Mouse (Mus musculus) testis, postnatal 10 days (tissue): Measurements from ENCODE around the gene Rab28.

Source experiments
- DNase-seq: peaks from one replicate; pipeline ENCODE4 v3.0.0; 2021; ENCODE audit warnings: low spot score

Gene Rab28

DNA sequence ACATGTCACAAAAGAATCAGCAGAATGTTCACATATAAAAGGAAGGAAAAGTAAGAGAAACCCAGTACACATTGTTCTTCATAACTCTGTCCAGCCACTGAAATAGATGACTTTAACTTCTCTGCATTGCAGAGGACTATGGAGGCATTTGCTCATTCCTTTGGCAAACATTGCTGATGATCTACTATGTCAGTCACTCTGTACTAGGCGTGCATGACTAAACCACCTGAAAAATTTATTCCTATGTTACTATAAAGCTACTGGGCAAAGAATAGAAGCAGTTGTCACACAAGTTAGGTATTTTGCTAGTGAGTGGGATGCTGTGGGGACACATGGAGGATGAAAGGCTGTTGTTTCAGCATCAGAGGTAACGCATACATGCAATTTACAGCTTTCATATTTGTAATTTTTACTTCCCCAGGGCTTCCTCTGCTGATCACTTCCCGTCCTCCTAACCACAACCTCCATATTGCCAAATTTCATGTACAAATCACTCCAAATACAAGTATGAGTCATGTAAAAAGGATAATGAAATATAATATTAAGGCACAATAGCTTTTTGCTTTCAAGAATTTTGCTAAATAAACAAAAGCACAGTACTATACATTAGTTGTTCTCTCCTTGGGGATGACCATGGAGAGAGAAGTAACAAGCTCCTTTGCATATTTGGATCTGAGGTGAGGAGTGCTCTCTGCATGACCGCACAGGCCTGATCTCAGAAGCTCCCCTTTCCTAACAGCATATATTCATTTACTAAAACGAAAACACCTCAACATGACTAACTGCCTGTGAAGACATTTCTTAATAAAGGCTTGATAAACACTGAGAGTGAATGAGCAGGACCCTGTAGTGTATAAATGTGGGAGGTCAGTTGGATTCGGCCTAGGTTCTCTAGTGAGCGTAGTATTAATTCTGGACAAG lies 80.5 kb downstream of the Rab28 start:
- DNase-seq: no peak

DNA sequence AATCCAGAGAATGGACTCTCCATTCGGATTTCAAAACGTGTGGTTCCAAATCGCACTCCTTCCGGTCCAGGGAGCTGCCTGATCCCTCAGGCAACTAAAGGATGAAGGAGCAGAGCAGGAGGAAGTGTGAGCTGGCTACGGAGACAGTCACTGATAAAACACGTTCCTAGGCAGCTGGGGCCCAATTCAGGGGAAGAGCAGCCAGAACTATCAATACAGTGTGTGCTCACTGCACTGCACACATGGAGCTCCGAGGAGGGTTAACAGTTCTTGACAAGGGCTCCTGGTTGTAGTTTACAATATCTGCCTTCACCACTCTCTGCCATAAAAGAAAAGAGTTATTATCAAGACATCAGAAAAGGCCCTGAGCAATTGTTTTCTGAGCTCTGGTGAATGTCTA lies 82.4 kb downstream of the Rab28 start:
- no peak for DNase-seq

DNA sequence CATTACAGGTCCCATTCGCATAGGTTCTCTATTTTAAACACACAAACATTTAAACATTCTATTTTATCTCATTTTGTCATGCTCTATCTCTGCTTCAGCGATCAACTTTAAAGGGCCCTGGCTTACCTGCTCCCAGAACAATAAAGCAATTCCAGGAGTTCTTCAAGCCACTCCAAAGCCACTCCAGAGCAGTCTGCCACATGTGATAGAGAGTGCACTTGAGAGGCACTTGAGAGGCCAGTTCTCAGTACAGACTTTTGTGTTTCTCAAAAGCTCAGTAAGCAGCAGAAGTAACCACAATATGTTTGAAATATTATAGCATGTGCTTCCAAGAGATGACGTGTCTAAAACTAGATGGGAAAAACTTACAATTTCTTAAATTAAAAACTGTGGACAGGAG lies 86.2 kb downstream of the Rab28 start:
- DNase-seq: no peak

DNA sequence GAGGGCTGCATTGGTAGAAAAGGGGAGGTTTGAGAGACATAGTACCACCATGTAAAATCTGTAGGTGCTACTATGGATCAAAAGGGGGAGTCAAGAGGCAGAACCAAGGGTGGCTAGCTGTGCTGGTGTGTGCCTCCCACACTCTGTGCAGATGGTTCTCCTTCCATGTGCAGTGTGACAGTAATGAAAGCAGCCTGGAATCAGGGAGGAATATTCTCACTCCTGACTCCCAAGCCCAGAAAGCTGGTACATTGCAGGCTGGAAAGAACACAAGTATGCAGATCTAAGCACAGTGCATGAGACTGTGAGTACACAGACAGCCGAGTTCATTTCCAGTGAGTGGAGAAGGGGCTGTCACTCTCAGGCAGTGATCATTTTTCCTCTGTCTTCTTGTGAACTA lies 89.0 kb downstream of the Rab28 start:
- DNase-seq: no peak

DNA sequence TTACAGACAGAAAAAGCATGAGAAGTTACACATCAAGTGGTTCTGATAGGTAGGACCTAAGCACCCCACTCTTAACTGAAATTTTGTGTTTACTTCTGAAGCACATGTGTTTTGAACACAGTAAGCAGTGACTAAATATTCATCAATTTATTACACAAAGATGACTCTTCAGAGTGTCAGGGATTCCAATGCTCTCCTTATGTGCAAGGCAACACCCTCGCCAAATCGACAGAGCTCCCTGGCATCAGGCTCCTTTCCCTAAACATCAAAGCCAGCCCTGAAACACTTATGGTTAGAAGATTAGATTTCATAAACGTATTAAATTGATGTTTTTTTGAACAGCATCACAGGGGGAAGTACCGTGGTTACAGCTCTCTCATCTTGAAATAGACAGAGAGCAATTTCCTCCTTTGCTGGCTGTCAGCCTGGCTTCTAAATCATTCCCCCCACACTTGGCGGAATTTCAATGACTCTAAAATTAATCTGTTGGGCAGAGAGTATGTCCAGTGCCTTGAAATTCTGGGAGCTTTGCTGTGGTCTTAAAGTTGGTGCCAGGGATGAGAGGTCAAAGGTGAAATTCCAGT lies 97.4 kb downstream of the Rab28 start:
- DNase-seq: no peak

DNA sequence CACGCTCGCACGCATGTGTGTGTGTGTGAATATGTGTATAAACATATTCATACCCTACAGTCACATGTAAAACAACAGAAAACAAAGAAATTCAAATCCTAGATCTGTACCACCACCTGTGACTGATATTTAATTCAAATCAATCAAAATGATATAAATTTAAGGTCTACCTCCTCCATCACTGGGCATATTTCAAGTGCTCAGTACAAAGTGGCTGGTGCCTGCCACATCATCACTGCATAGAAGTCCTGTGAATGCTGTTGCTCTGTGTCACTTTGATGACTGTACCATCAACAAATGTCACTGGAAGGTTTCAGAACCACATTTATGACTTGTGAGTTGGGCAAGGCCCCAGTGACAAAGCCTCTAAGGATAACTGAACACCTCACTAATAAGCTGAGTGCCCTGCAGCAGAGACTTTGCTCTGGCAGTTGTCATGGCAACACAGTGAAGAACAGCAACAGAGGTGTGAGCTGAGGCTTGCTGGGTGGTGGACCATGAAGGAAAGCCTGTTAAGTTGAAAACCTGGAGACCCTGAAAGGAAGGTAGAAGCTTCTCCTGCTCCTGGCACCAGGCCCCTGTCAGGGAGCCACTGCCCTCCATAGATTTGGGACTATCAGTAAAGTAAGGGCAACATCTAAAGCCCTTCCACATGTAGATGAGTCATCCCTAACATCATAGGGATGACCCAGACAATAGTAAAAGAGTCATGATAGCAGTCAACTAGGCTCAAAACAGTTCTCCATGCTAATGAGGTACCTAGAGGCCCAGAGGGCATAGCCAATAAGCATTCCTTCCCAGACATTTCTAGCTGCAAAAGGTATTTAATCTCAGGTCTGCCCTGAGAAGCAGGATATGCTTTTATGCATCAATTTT lies 111.5 kb downstream of the Rab28 start:
- no peak for DNase-seq

DNA sequence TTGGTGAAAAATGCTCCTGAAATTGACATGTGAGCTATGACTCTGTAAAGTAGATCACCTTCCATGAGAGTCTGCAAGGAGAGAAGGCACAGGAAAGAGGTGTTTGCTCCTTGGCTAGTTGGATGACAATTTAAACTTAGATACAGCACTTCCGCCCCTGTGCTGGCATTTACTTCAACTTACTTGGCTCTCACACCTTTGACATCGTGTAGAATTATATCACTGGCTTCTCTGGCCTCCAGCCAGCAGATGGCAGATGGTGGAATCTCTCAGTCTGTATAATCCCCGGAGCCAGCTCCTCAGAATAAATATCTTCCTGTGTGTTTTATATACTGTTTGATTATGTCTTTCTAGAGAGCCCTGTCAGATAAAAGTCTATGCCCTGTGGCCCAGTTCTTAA lies 112.8 kb downstream of the Rab28 start:
- DNase-seq: no peak

DNA sequence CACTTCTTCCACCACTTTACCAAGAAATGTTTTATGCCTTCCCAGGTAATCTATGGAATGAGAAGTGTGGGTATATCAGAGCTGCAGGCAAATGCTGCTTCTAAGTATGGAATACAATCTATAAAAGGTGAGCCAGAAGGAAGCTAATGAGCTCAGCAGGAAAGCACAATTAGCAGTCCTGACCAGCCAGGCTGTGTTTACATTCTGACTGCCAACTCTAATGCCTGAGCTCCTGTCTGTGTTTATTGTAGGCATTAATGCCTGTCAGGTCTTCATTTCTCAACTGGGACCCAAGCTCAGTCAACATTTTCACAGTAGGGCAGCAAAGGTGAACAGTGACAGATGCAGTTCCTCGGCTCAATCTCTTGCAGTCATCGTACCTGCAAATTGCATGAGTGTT lies 129.9 kb downstream of the Rab28 start:
- no peak for DNase-seq
